Mouse (Mus musculus): Measurements from ENCODE around the gene Dmac2. TPM values are rescaled to one million over a fixed set of nuclear protein-coding genes. Genes with fewer than 3 reads are reported as not detected.

The Dmac2 gene
- total and polyA plus RNA-seq, 2 experiments from 2014 or later: 46.7 to 50.5 TPM

GRCm38 (mm10) chr7:25601346-25601745, 17.9 kb upstream of the Dmac2 start:
- no peak overlapping the region for H3K9ac ChIP-seq (replicated peaks; ENCODE audit: low read length)
- no peak overlapping the region for H3K4me2 ChIP-seq (ENCODE audit: low read depth, low read length)
- H3K9me3 ChIP-seq (ENCODE audit: low read length): no peaks in the 10 kb centered on the region
- no peaks in the 10 kb centered on the region for H3K27me3 ChIP-seq (ENCODE audit: insufficient read depth, low read length)
- 92% methylated on average over 16 of the region's 16 CpGs for WGBS
- no peak for ATAC-seq
- H3K36me3 ChIP-seq (ENCODE audit: insufficient read depth, low read length): no peaks in the 10 kb centered on the region
- H3K4me3 ChIP-seq (ENCODE audit: low read length): no peak overlapping the region
- no peak for TF ChIP-seq CTCF (IDR thresholded peaks at IDR 0.05; ENCODE audit: low read depth)
- H3K4me1 ChIP-seq (ENCODE audit: insufficient read depth, low read length): no peaks in the 10 kb centered on the region
- DNase-seq (ENCODE audit: low spot score): no peak
- no peak overlapping the region for H3K27ac ChIP-seq

- WGBS: 79% methylated on average over 4 of the region's 4 CpGs
- no peak for DNase-seq (ENCODE audit: low spot score)
- ATAC-seq: no peak
- Histone ChIP-seq H3K4me1 (ENCODE audit: insufficient read depth, low read length) (no peaks in the 10 kb centered on the region), H3K36me3 (ENCODE audit: insufficient read depth, low read length) (no peaks in the 10 kb centered on the region), H3K27ac (no peak overlapping the region), H3K27me3 (ENCODE audit: insufficient read depth, low read length) (no peaks in the 10 kb centered on the region), H3K9me3 (ENCODE audit: low read length) (no peaks in the 10 kb centered on the region), H3K9ac (replicated peaks; ENCODE audit: low read length) (no peak overlapping the region), H3K4me3 (ENCODE audit: low read length) (no peak overlapping the region), H3K4me2 (ENCODE audit: low read depth, low read length) (no peak overlapping the region)
- no peak for TF ChIP-seq CTCF (IDR thresholded peaks at IDR 0.05; ENCODE audit: low read depth)
Observed at GRCm38 (mm10) chr7:25606625-25607063, 12.6 kb upstream of the Dmac2 start.

GRCm38 (mm10) chr7:25607196-25607595, 12.0 kb upstream of the Dmac2 start:
- no peak overlapping the region for H3K4me2 ChIP-seq (ENCODE audit: low read depth, low read length)
- no peaks in the 10 kb centered on the region for H3K27me3 ChIP-seq (ENCODE audit: insufficient read depth, low read length)
- no peaks in the 10 kb centered on the region for H3K9me3 ChIP-seq (ENCODE audit: low read length)
- no peak overlapping the region for H3K27ac ChIP-seq
- H3K4me3 ChIP-seq (ENCODE audit: low read length): no peak overlapping the region
- DNase-seq (ENCODE audit: low spot score): no peak
- H3K4me1 ChIP-seq (ENCODE audit: insufficient read depth, low read length): no peaks in the 10 kb centered on the region
- ATAC-seq: no peak
- 93% methylated on average over 2 of the region's 2 CpGs for WGBS
- TF ChIP-seq CTCF (IDR thresholded peaks at IDR 0.05; ENCODE audit: low read depth): no peak
- H3K9ac ChIP-seq (replicated peaks; ENCODE audit: low read length): no peak overlapping the region
- H3K36me3 ChIP-seq (ENCODE audit: insufficient read depth, low read length): no peaks in the 10 kb centered on the region

GRCm38 (mm10) chr7:25610056-25610455, 9.2 kb upstream of the Dmac2 start:
- WGBS: 40% methylated on average over 6 of the region's 6 CpGs
- no peak for TF ChIP-seq CTCF (IDR thresholded peaks at IDR 0.05; ENCODE audit: low read depth)
- no peak overlapping the region for H3K4me3 ChIP-seq (ENCODE audit: low read length)
- H3K27me3 ChIP-seq (ENCODE audit: insufficient read depth, low read length): no peaks in the 10 kb centered on the region
- ATAC-seq (no peak), DNase-seq (ENCODE audit: low spot score) (no peak)
- H3K9me3 ChIP-seq (ENCODE audit: low read length): no peaks in the 10 kb centered on the region
- H3K4me1 ChIP-seq (ENCODE audit: insufficient read depth, low read length): no peaks in the 10 kb centered on the region
- no peak overlapping the region for H3K4me2 ChIP-seq (ENCODE audit: low read depth, low read length)
- H3K27ac ChIP-seq: no peak overlapping the region
- H3K36me3 ChIP-seq (ENCODE audit: insufficient read depth, low read length): no peaks in the 10 kb centered on the region
- no peak overlapping the region for H3K9ac ChIP-seq (replicated peaks; ENCODE audit: low read length)

- Histone ChIP-seq H3K4me1 (ENCODE audit: insufficient read depth, low read length) (no peaks in the 10 kb centered on the region), H3K4me2 (ENCODE audit: low read depth, low read length) (no peak overlapping the region), H3K36me3 (ENCODE audit: insufficient read depth, low read length) (no peaks in the 10 kb centered on the region), H3K27ac (no peak overlapping the region), H3K27me3 (ENCODE audit: insufficient read depth, low read length) (no peaks in the 10 kb centered on the region), H3K9ac (replicated peaks; ENCODE audit: low read length) (no peak overlapping the region), H3K9me3 (ENCODE audit: low read length) (no peaks in the 10 kb centered on the region), H3K4me3 (ENCODE audit: low read length) (no peak overlapping the region)
- no peak for ATAC-seq
- TF ChIP-seq CTCF (IDR thresholded peaks at IDR 0.05; ENCODE audit: low read depth): no peak
- DNase-seq (ENCODE audit: low spot score): no peak
- WGBS: 51% methylated on average over 7 of the region's 7 CpGs
Observed at GRCm38 (mm10) chr7:25611501-25611900, 7.7 kb upstream of the Dmac2 start.

GRCm38 (mm10) chr7:25614086-25614485, 5.1 kb upstream of the Dmac2 start:
- Histone ChIP-seq H3K4me1 (ENCODE audit: insufficient read depth, low read length) (no peaks in the 10 kb centered on the region), H3K4me2 (ENCODE audit: low read depth, low read length) (no peak overlapping the region), H3K9ac (replicated peaks; ENCODE audit: low read length) (no peak overlapping the region), H3K36me3 (ENCODE audit: insufficient read depth, low read length) (no peaks in the 10 kb centered on the region), H3K27me3 (ENCODE audit: insufficient read depth, low read length) (no peaks in the 10 kb centered on the region), H3K27ac (no peak overlapping the region), H3K9me3 (ENCODE audit: low read length) (no peaks in the 10 kb centered on the region), H3K4me3 (ENCODE audit: low read length) (no peak overlapping the region)
- no peak for TF ChIP-seq CTCF (IDR thresholded peaks at IDR 0.05; ENCODE audit: low read depth)
- ATAC-seq (no peak), DNase-seq (ENCODE audit: low spot score) (no peak)
- 88% methylated on average over 5 of the region's 5 CpGs for WGBS

- no peaks in the 10 kb centered on the region for H3K36me3 ChIP-seq (ENCODE audit: insufficient read depth, low read length)
- WGBS: 65% methylated on average over 21 of the region's 21 CpGs
- no peak for TF ChIP-seq CTCF (IDR thresholded peaks at IDR 0.05; ENCODE audit: low read depth)
- H3K9me3 ChIP-seq (ENCODE audit: low read length): no peaks in the 10 kb centered on the region
- H3K27ac ChIP-seq: no peak overlapping the region
- DNase-seq (ENCODE audit: low spot score): no peak
- no peak overlapping the region for H3K9ac ChIP-seq (replicated peaks; ENCODE audit: low read length)
- H3K4me2 ChIP-seq (ENCODE audit: low read depth, low read length): no peak overlapping the region
- H3K27me3 ChIP-seq (ENCODE audit: insufficient read depth, low read length): no peaks in the 10 kb centered on the region
- ATAC-seq: no peak
- H3K4me1 ChIP-seq (ENCODE audit: insufficient read depth, low read length): peaks cover 3% of the 10 kb centered on the region; the same call in 1 of the 2 replicates
- H3K4me3 ChIP-seq (ENCODE audit: low read length): no peak overlapping the region
Observed at GRCm38 (mm10) chr7:25614831-25615705, 4.1 kb upstream of the Dmac2 start.

Measured in hindbrain, postnatal 0 days (tissue).